Mouse (Mus musculus) testis, adult 2 months (tissue): ENCODE results near the gene Aim2.

Experiments used
- CTCF ChIP-seq: fragments of 200-500 bp; IDR thresholded peaks from 2 replicates; pipeline ENCODE4 v1.5.1; 2012; ENCODE audit warnings: low read depth, mild to moderate bottlenecking, inconsistent platforms, low read length, moderate library complexity; ENCODE audit not compliant: control insufficient read depth, insufficient read depth, insufficient replicate concordance
- POLR2A ChIP-seq: fragments of 200-500 bp; IDR thresholded peaks from 2 replicates; pipeline ENCODE4 v1.6.1; 2012; ENCODE audit warnings: low read depth, mild to moderate bottlenecking, inconsistent platforms, low read length, moderate library complexity; ENCODE audit not compliant: control insufficient read depth

DNA sequence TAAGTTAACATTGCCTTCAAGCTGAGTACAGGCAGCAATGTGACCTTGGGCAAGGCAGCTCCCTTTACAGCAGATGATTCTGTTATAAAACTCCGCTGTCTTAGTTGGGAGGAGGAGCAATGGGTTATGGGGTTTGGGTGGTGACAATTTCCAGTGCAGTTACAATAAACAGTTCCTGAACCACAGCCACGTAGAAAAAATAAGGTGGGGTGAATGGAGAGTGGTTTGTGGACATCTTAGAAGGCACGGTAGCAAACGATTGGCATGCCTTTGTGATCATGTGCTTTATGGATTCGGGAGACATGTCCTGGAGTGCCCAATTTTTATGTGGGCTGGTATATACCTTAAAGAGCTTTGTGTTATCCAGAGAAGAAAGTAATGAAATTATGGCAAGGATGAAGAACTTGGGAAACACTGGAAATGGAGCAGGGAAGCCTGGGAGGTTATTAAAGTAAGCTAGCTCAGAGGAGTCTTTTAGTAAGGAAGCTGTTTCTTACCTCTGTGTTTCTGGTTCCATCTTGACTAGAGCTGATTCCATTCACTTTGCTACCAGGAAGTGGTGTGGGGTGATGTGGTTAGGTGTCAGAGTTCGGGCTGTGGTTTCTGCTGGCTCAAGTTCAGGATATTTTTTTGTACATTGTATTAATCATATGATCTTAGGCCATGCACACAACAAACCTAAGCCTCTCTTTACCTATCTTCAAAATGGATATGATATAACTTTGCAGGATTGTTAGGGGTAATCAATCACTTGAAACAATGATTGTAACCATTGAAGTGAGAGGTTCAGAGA is 86.7 kb downstream of the Aim2 start:
- TF ChIP-seq CTCF (no peak), POLR2A (no peak)
